Mouse (Mus musculus) MN1 (cell line): ENCODE measurements around the gene Bola3.

Experiments
- DNase-seq: peaks from one replicate; pipeline ENCODE4 v3.0.0-alpha.2; 2016; ENCODE audit warnings: low spot score

The Bola3 gene

GRCm38 (mm10) chr6:83349274-83349958, 469 bp downstream of the Bola3 start:
- DNase-seq = peak; percentile 83

- peak; percentile 18 for DNase-seq
These were observed 1.2 kb downstream of the Bola3 start for GRCm38 (mm10) chr6:83350172-83350571.

GRCm38 (mm10) chr6:83350851-83351405, 2.0 kb downstream of the Bola3 start:
- no peak for DNase-seq

GRCm38 (mm10) chr6:83351490-83352160, 2.7 kb downstream of the Bola3 start:
- DNase-seq = no peak

- no peak for DNase-seq
These were observed 3.9 kb downstream of the Bola3 start for GRCm38 (mm10) chr6:83352666-83353410.

- DNase-seq = no peak
These were observed 6.2 kb downstream of the Bola3 start for GRCm38 (mm10) chr6:83354856-83355781.

- peak; percentile 82 for DNase-seq
These were observed 7.7 kb downstream of the Bola3 start for GRCm38 (mm10) chr6:83356569-83357138.

- DNase-seq = no peak
These were observed 8.5 kb downstream of the Bola3 start for GRCm38 (mm10) chr6:83357436-83357835.

GRCm38 (mm10) chr6:83361523-83362248, 12.7 kb downstream of the Bola3 start:
- DNase-seq = no peak

GRCm38 (mm10) chr6:83363075-83363474, 14.1 kb downstream of the Bola3 start:
- DNase-seq = no peak

GRCm38 (mm10) chr6:83370316-83370965, 21.5 kb downstream of the Bola3 start:
- DNase-seq = no peak

- no peak for DNase-seq
These were observed 22.4 kb downstream of the Bola3 start for GRCm38 (mm10) chr6:83371350-83371749.

- no peak for DNase-seq
These were observed 24.9 kb downstream of the Bola3 start for GRCm38 (mm10) chr6:83373704-83374300.

GRCm38 (mm10) chr6:83381510-83382491, 32.9 kb downstream of the Bola3 start:
- DNase-seq = no peak

GRCm38 (mm10) chr6:83385569-83386090, 36.7 kb downstream of the Bola3 start:
- DNase-seq = no peak

- DNase-seq = no peak
These were observed 43.3 kb downstream of the Bola3 start for GRCm38 (mm10) chr6:83392166-83392780.

- DNase-seq = no peak
These were observed 45.2 kb downstream of the Bola3 start for GRCm38 (mm10) chr6:83394122-83394521.
